Mouse (Mus musculus): ENCODE measurements around the gene Ostm1.

DNA sequence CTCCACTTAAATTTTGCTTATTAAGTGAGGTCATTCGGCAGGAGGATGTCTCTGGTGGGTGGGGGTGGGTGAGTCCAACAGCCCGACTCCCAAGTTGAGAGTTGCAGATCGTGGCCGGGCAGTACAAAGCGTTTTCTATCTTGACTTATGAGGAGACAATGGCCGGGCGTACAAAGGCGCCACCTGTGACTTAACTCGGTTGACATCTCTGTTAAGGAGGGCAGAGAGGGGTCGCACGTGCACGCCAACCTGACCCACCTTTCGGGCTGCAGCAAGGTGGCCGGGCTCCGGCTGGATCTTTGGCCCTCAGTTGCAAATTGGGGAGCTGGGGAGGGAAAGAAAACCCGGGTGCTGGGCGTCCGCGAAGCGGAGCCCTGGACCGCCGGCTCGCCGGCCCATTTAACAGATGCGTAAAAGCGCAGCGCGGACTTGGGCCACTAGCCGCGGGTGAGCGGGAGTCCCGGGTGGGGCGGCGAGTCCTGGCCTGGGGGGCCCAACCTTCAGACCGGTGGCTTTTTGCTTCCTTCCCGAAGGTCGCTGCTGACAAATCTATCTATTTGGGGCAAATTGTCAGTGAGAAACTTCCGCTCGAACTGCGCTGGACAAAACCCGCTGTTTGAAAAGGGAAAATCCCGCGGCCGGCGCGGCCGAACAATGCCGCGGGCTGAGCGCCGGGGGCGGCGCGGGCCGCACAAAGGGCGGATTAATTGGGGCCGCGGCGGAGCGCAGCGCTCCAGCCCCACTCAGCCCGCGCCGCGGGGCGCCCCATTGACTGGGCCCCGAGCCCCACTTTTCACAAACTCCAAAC lies 7.8 kb downstream of the Ostm1 start:
- TF ChIP-seq CTCF (IDR thresholded peaks at IDR 0.05; ENCODE audit: low read depth): no peak
- no peak for TF ChIP-seq EP300 (IDR thresholded peaks at IDR 0.05; ENCODE audit: low read depth)
